Mouse (Mus musculus) lung, embryonic 14.5 days (tissue): Measurements from ENCODE around the gene Vmn1r233. TPM values are rescaled to one million over a fixed set of nuclear protein-coding genes. Genes with fewer than 3 reads are reported as not detected.

Source experiments
- ATAC-seq: fragments of 200-750 bp; cut with Nextera tagmentation; 2 replicates; pipeline ENCODE4 v1.8.0; 2017; ENCODE audit warnings: mild to moderate bottlenecking, moderate TSS enrichment, moderate library complexity; ENCODE audit not compliant: insufficient read depth
- DNase-seq: peaks from one replicate; pipeline ENCODE4 v3.0.0-alpha.2; 2015
- H3K27ac ChIP-seq: fragments of 300-500 bp; sonication (generic); 2 replicates; pipeline ENCODE4 v1.5.1; 2014; ENCODE audit warnings: low read depth, mild to moderate bottlenecking, moderate library complexity
- H3K27me3 ChIP-seq: fragments of 300-500 bp; sonication (generic); 2 replicates; pipeline ENCODE4 v1.6.1; 2014; ENCODE audit warnings: low read length, control low read depth; ENCODE audit not compliant: insufficient read depth
- H3K36me3 ChIP-seq: fragments of 300-500 bp; sonication (generic); 2 replicates; pipeline ENCODE4 v1.6.1; 2014; ENCODE audit warnings: control low read depth; ENCODE audit not compliant: insufficient read depth
- H3K4me1 ChIP-seq: fragments of 300-500 bp; sonication (generic); 2 replicates; pipeline ENCODE4 v1.6.1; 2014; ENCODE audit warnings: antibody characterized with exemption, control low read depth; ENCODE audit not compliant: insufficient read depth
- H3K4me2 ChIP-seq: fragments of 300-500 bp; sonication (generic); 2 replicates; pipeline ENCODE4 v1.6.1; 2014; ENCODE audit warnings: mild to moderate bottlenecking
- H3K4me3 ChIP-seq: fragments of 300-500 bp; sonication (generic); 2 replicates; pipeline ENCODE4 v1.5.1; 2014; ENCODE audit warnings: low read depth, low read length
- H3K9ac ChIP-seq: fragments of 300-500 bp; sonication (generic); 2 replicates; pipeline ENCODE4 v1.6.1; 2014
- H3K9me3 ChIP-seq: fragments of 300-500 bp; sonication (generic); 2 replicates; pipeline ENCODE4 v1.6.1; 2016; ENCODE audit warnings: low read depth, low read length, control low read depth
- CTCF ChIP-seq: IDR thresholded peaks from 2 replicates; pipeline ENCODE4 v1.5.1; 2016; ENCODE audit warnings: antibody characterized with exemption, low read depth
- WGBS: fragments of 180-500 bp; shearing (Covaris S2); extraction: QIAGEN DNeasy Blood & Tissue Kit; methylation state at CpG from one replicate; pipeline ENCODE4 v1.1.7; 2014; 5-methylcytosine and 5-hydroxymethylcytosine counted together
- polyA plus RNA-seq: library from polyadenylated mRNA; unstranded; fragments of >200 nt; fragmentation: Nextera tagmentation; extraction: Ambion mirVana; gene quantifications from 2 replicates; pipeline ENCODE4 v1.2.1, GENCODE M21; 2014

Vmn1r233 gene
- polyA plus RNA-seq, 1 experiment from 2014 or later = not detected

DNA sequence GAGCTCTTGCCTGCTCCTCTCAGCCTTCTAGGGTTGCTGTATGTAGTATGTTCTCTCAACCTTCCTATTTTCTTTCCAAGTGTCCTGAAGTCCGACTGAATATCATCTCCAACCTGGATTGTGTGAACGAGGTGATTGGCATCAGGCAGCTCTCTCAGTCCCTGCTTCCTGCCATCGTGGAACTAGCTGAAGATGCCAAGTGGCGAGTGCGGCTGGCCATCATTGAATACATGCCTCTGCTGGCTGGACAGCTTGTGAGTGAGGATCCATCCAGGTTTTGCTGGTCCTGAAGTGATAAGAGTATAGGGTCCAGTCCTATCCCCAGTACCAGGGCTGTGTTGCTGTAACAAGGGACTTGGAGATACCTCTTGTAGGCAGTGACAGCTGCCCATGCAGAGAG lies 35.9 kb downstream of the Vmn1r233 start:
- no peak overlapping the region for H3K9ac ChIP-seq
- no peak overlapping the region for H3K4me3 ChIP-seq
- no peaks in the 10 kb centered on the region for H3K9me3 ChIP-seq
- WGBS = 90% methylated on average over 5 of the region's 5 CpGs
- DNase-seq (no peak), ATAC-seq (no peak)
- no peak for TF ChIP-seq CTCF
- no peak overlapping the region for H3K27ac ChIP-seq
- no peaks in the 10 kb centered on the region for H3K4me1 ChIP-seq
- H3K4me2 ChIP-seq = no peak overlapping the region
- no peaks in the 10 kb centered on the region for H3K27me3 ChIP-seq
- H3K36me3 ChIP-seq = peaks cover 99% of the 10 kb centered on the region

DNA sequence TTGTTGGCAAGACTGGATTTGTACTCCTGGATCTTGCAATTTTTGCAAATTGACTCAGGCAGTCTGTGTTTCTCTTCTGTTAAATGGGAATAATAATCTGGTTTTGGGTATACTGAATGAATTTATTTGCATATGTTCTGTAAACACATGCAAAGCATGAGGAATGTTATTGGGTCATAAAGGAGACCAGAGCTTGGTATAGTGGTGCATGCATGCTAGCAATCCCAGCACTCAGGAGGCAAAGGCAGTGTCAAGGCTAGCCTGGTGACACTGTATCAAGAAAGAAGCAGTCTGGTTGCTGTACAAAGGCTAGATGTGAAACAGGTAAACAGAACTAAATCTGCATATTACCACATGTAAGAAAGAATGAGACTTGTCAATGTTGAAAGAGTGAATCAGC lies 49.6 kb downstream of the Vmn1r233 start:
- no peaks in the 10 kb centered on the region for H3K27me3 ChIP-seq
- 0 out of 2 replicates have a peak overlapping the region, but pooled peaks have one; percentile 97 for H3K27ac ChIP-seq
- peak overlapping the region; percentile 71 for H3K4me3 ChIP-seq
- H3K36me3 ChIP-seq = peaks cover 6% of the 10 kb centered on the region
- H3K9ac ChIP-seq = peak overlapping the region; percentile 91
- peak overlapping the region; percentile 79 for H3K4me2 ChIP-seq
- no peak for DNase-seq
- H3K9me3 ChIP-seq = no peaks in the 10 kb centered on the region
- ATAC-seq = no peak
- H3K4me1 ChIP-seq = peaks cover 10% of the 10 kb centered on the region
- TF ChIP-seq CTCF = no peak

DNA sequence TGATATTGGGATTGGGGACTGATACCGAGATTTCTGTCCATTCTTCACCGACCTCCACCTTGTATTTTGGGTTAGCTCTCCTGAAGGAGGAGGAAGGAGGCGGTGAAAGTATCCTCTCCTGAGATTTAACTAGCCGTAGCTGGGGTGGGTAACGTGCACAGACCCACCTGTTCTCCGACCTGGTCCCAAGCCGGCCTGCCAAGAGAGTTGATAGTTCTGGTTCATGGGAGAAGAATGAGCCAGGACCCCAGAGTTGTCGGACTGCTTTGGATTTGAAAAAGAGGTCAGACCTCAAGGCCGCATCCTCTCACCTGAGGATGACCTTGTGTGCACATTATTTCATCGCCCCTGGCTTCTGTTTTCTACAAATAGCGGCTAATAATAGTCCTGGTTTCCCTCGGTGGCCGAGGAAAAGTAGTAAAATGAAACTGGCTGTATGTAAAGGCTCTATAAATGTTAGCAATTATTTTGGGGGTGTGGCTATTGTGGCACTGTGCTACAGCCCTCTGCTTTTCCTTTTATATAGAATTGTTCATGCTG lies 50.2 kb downstream of the Vmn1r233 start:
- Histone ChIP-seq H3K4me2 (peak overlapping the region; percentile 79), H3K36me3 (peaks cover under 1% of the 10 kb centered on the region), H3K4me1 (peaks cover 10% of the 10 kb centered on the region), H3K9ac (peak overlapping the region; percentile 91), H3K27ac (peak overlapping the region; percentile 97), H3K27me3 (no peaks in the 10 kb centered on the region), H3K4me3 (peak overlapping the region; percentile 71), H3K9me3 (no peaks in the 10 kb centered on the region)
- DNase-seq (peak; percentile 28), ATAC-seq (no peak)
- 1% methylated on average over 13 of the region's 13 CpGs for WGBS
- TF ChIP-seq CTCF = no peak

DNA sequence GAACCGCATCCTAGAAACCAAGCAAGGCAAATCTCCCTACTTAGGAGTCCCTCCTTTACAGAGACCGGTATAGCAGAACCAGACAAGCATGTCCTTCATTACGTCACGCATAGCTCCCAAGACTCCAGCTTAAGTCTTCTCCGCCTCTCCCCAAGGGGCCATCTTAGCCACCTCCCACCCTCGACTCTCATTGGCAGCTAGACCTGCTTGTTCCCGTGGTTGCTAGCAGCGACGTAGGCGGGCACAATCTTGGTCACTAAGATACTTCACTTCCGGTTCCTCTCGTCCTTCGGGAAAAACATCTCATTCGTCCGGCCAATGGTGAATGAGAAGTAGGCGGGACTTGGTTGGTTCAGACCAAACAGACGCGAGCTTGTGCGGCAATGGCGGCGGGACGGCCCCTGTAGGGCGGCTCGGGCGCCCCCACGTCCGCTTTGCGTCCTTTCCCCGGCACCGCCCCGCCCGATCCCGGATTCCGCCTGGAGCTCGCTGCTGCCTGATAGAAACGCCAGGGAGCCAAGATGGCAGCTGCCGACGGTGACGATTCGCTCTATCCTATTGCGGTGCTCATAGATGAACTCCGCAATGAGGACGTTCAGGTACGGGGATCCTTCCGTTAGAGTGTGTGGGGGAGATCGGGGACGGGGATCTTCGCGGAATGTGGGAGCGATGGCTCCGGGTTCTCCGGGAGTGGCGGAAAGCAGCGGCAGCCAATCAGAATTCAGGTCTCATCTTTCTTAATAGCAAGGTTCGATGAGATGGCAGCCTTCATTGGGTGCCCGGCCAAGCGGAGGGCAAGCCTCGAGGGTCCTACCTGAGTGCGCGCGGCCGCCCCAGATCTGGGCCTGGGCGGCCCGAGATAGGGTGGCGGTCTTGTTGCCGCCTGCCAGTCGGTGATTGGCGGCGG lies 51.0 kb downstream of the Vmn1r233 start, which contains the start of gene Ppp2r1a:
Gene Ppp2r1a (plus strand): TSS at position 327 of the 907 bp plus-strand sequence.
- under 1% methylated on average over 69 of the region's 69 CpGs for WGBS
- DNase-seq = peak; percentile 99

DNA sequence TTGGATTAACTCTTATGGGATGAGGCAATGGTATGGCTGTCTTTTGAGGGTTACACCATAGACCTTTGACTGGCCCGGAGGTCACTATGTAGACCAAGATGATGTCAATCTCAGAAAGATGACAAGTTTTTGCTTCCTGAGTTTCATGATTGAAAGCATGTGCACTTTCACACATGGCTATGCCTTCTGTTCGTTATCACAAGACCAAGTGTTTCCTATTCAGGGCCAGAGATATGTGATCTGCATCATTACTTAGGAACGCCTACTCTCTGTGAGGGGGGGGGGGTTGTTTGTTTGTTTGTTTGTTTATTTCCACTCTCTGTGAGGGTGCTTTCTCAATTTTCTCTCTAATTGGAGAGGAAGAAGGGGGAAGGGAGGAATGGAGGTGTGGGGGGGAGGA lies 52.0 kb downstream of the Vmn1r233 start:
- WGBS = 54% methylated on average over 3 of the region's 3 CpGs
- no peak for TF ChIP-seq CTCF
- DNase-seq = peak; percentile 20

More for the DNA sequence above, 51.0 kb downstream of the Vmn1r233 start, which contains the start of gene Ppp2r1a:
- Histone ChIP-seq H3K4me2 (peak within 1 kb of the TSS; percentile 79), H3K27ac (peak within 1 kb of the TSS; percentile 97), H3K27me3 (no peaks in the 10 kb centered on the region), H3K9me3 (no peaks in the 10 kb centered on the region), H3K36me3 (no peaks in the 10 kb centered on the region), H3K9ac (peak within 1 kb of the TSS; percentile 91), H3K4me3 (peak within 1 kb of the TSS; percentile 71), H3K4me1 (peaks cover 10% of the 10 kb centered on the region)
- peak; percentile 99 for ATAC-seq
- TF ChIP-seq CTCF = no peak

More for the DNA sequence above, 52.0 kb downstream of the Vmn1r233 start:
- H3K4me2 ChIP-seq = peak overlapping the region; percentile 69
- H3K27me3 ChIP-seq = no peaks in the 10 kb centered on the region
- H3K9ac ChIP-seq = peak overlapping the region; percentile 47
- no peak for ATAC-seq
- peak overlapping the region; percentile 96 for H3K27ac ChIP-seq
- H3K36me3 ChIP-seq = no peaks in the 10 kb centered on the region
- no peaks in the 10 kb centered on the region for H3K9me3 ChIP-seq
- H3K4me3 ChIP-seq = peak overlapping the region; percentile 71
- peaks cover 10% of the 10 kb centered on the region for H3K4me1 ChIP-seq

Other genes with a start within 250 kb of the Vmn1r233 start
- not detected in 2 replicates for gene Vmn1r228, start 210.3 kb downstream of the Vmn1r233 start, polyA plus RNA-seq
- not detected in 2 replicates for gene Vmn1r229, start 184.9 kb downstream of the Vmn1r233 start, polyA plus RNA-seq
- gene Vmn1r230, start 156.0 kb downstream of the Vmn1r233 start, polyA plus RNA-seq = not detected in 2 replicates
- not detected in 2 replicates for gene Vmn1r231, start 91.4 kb downstream of the Vmn1r233 start, polyA plus RNA-seq
- gene Vmn1r232, start 76.8 kb downstream of the Vmn1r233 start, polyA plus RNA-seq = not detected in 2 replicates
- 431 and 435 TPM in 2 replicates for gene Ppp2r1a, start 51.2 kb downstream of the Vmn1r233 start, polyA plus RNA-seq
- 15.8 and 16.2 TPM in 2 replicates for gene Zfp160, start 12.4 kb upstream of the Vmn1r233 start, polyA plus RNA-seq
- gene Vmn1r234, start 229.6 kb upstream of the Vmn1r233 start, polyA plus RNA-seq = not detected in 2 replicates